Comparison of ENCODE assay signal across 8 mouse cellular contexts in genomic region chr7:44928570-44928969, GRCm38 (mm10). TPM values are rescaled to one million over a fixed set of nuclear protein-coding genes. Genes with fewer than 3 reads are reported as not detected.
DNase-seq lines count a peak whose midpoint lies in the region; ATAC-seq and TF ChIP-seq lines count a peak whose summit lies in the region.

No protein-coding gene starts in this region.

- H3K9ac ChIP-seq in embryonic facial prominence, embryonic 14.5 days (ENCODE audit: low read depth, low read length) = peak overlapping the region; percentile 94
- peak overlapping the region; percentile 89 for H3K9ac ChIP-seq in limb, embryonic 12.5 days (replicated peaks)
- H3K9ac ChIP-seq in neural tube, embryonic 14.5 days (replicated peaks; ENCODE audit: low read depth, low read length) = peak overlapping the region; percentile 90

- ATAC-seq in embryonic facial prominence, embryonic 14.5 days (ENCODE audit: low read depth) = no peak
- ATAC-seq in limb, embryonic 12.5 days (ENCODE audit: insufficient number of reproducible peaks, insufficient read depth, low FRiP score, low TSS enrichment, low read depth) = no peak
- no peak for ATAC-seq in neural tube, embryonic 14.5 days (ENCODE audit: low read depth)

- H3K4me1 ChIP-seq in lung, adult 2 months (ENCODE audit: control insufficient read depth, insufficient read depth, low read length) = peaks cover 2% of the 10 kb centered on the region; the same call in 1 of the 2 replicates
- peaks cover 11% of the 10 kb centered on the region for H3K4me1 ChIP-seq in embryonic facial prominence, embryonic 14.5 days (ENCODE audit: control insufficient read depth, insufficient read depth, low read length)
- peaks cover 20% of the 10 kb centered on the region for H3K4me1 ChIP-seq in limb, embryonic 12.5 days (replicated peaks)
- H3K4me1 ChIP-seq in neural tube, embryonic 14.5 days (ENCODE audit: control insufficient read depth, insufficient read depth, low read length) = peaks cover 17% of the 10 kb centered on the region

- TF ChIP-seq POLR2A in lung, adult 2 months (IDR thresholded peaks at IDR 0.05; ENCODE audit: borderline replicate concordance, extremely low read depth, low read depth, low read length) = no peak

- DNase-seq in lung, adult 2 months = no peak
- no peak for DNase-seq in lung, postnatal 10 days
- DNase-seq in embryonic facial prominence, embryonic 14.5 days (ENCODE audit: low spot score) = no peak
- DNase-seq in left cerebral cortex, adult 11 months (ENCODE audit: low spot score) = no peak
- DNase-seq in MN1 (ENCODE audit: low spot score) = no peak
- DNase-seq in ovary, postnatal 14 days (ENCODE audit: low spot score) = no peak

- peak overlapping the region; percentile 86 for H3K4me3 ChIP-seq in lung, adult 2 months (replicated peaks; ENCODE audit: extremely low read depth, low read depth, low read length)
- peak overlapping the region; percentile 95 for H3K4me3 ChIP-seq in embryonic facial prominence, embryonic 14.5 days (ENCODE audit: low read depth, low read length)
- peak overlapping the region; percentile 82 for H3K4me3 ChIP-seq in limb, embryonic 12.5 days (replicated peaks)
- peak overlapping the region; percentile 80 for H3K4me3 ChIP-seq in neural tube, embryonic 14.5 days (ENCODE audit: low read depth, low read length)

- no peak overlapping the region for H3K27ac ChIP-seq in embryonic facial prominence, embryonic 14.5 days (replicated peaks; ENCODE audit: low read depth, low read length)
- H3K27ac ChIP-seq in limb, embryonic 12.5 days = no peak overlapping the region
- no peak overlapping the region for H3K27ac ChIP-seq in neural tube, embryonic 14.5 days (ENCODE audit: low read depth, low read length)

- TF ChIP-seq CTCF in lung, adult 2 months (IDR thresholded peaks at IDR 0.05; ENCODE audit: insufficient read depth, low read length) = no peak

- peak overlapping the region; percentile 79 for H3K4me2 ChIP-seq in embryonic facial prominence, embryonic 14.5 days (ENCODE audit: low read depth, low read length)
- H3K4me2 ChIP-seq in limb, embryonic 12.5 days = peak overlapping the region; percentile 84
- peak overlapping the region; percentile 67 for H3K4me2 ChIP-seq in neural tube, embryonic 14.5 days (ENCODE audit: low read depth, low read length)

- H3K27me3 ChIP-seq in embryonic facial prominence, embryonic 14.5 days (replicated peaks; ENCODE audit: control insufficient read depth, insufficient read depth, low read length) = no peaks in the 10 kb centered on the region
- no peaks in the 10 kb centered on the region for H3K27me3 ChIP-seq in limb, embryonic 12.5 days
- no peaks in the 10 kb centered on the region for H3K27me3 ChIP-seq in neural tube, embryonic 14.5 days (ENCODE audit: control insufficient read depth, insufficient read depth, low read length)

- 4% methylated on average over 1 of the region's 1 CpGs for WGBS in lung, adult 2 months
- WGBS in embryonic facial prominence, embryonic 14.5 days = 4% methylated on average over 1 of the region's 1 CpGs
- 5% methylated on average over 1 of the region's 1 CpGs for WGBS in limb, embryonic 12.5 days
- 5% methylated on average over 1 of the region's 1 CpGs for WGBS in neural tube, embryonic 14.5 days

- peaks cover 26% of the 10 kb centered on the region for H3K36me3 ChIP-seq in embryonic facial prominence, embryonic 14.5 days (ENCODE audit: control insufficient read depth, insufficient read depth, low read length)
- peaks cover 29% of the 10 kb centered on the region for H3K36me3 ChIP-seq in limb, embryonic 12.5 days
- H3K36me3 ChIP-seq in neural tube, embryonic 14.5 days (ENCODE audit: control insufficient read depth, insufficient read depth, low read length) = peaks cover 5% of the 10 kb centered on the region; the same call in 1 of the 2 replicates

- H3K9me3 ChIP-seq in embryonic facial prominence, embryonic 14.5 days (ENCODE audit: control insufficient read depth, low read length) = no peaks in the 10 kb centered on the region
- H3K9me3 ChIP-seq in limb, embryonic 12.5 days = no peaks in the 10 kb centered on the region
- H3K9me3 ChIP-seq in neural tube, embryonic 14.5 days (ENCODE audit: control insufficient read depth, low read length) = no peaks in the 10 kb centered on the region

RNA-seq across cellular contexts. Expression of gene Ap2a1, which starts 0.7 kb away (rescaled TPM):
- polyA plus RNA-seq in lung, adult 2 months (2012; rRNA removed) = 94.8 and 101 TPM in 2 replicates
- polyA plus RNA-seq in embryonic facial prominence, embryonic 14.5 days (2014; fragmentation: Nextera tagmentation; extraction: Ambion mirVana) = 73.5 and 79.8 TPM in 2 replicates
- polyA plus RNA-seq in limb, embryonic 12.5 days (2016; fragmentation: Nextera tagmentation; extraction: Ambion mirVana) = 74.2 and 77.6 TPM in 2 replicates
- polyA plus RNA-seq in neural tube, embryonic 14.5 days (2014; fragmentation: Nextera tagmentation; extraction: Ambion mirVana) = 120 and 128 TPM in 2 replicates

RNA-seq across cellular contexts. Expression of gene Tsks, which starts 14.4 kb away (rescaled TPM):
- polyA plus RNA-seq in lung, adult 2 months (2012; rRNA removed) = 0.16 TPM in 1 of 2 replicates, not detected in the other
- 0.30 TPM in 1 of 2 replicates, not detected in the other for polyA plus RNA-seq in embryonic facial prominence, embryonic 14.5 days (2014; fragmentation: Nextera tagmentation; extraction: Ambion mirVana)
- 0.11 TPM in 1 of 2 replicates, not detected in the other for polyA plus RNA-seq in limb, embryonic 12.5 days (2016; fragmentation: Nextera tagmentation; extraction: Ambion mirVana)
- polyA plus RNA-seq in neural tube, embryonic 14.5 days (2014; fragmentation: Nextera tagmentation; extraction: Ambion mirVana) = 0.11 and 0.19 TPM in 2 replicates

RNA-seq across cellular contexts. Expression of gene Fuz, which starts 32.7 kb away (rescaled TPM):
- 77.8 and 82.1 TPM in 2 replicates for polyA plus RNA-seq in lung, adult 2 months (2012; rRNA removed)
- polyA plus RNA-seq in embryonic facial prominence, embryonic 14.5 days (2014; fragmentation: Nextera tagmentation; extraction: Ambion mirVana) = 16.9 and 19.7 TPM in 2 replicates
- 21.6 and 24.8 TPM in 2 replicates for polyA plus RNA-seq in limb, embryonic 12.5 days (2016; fragmentation: Nextera tagmentation; extraction: Ambion mirVana)
- 14.5 and 16.0 TPM in 2 replicates for polyA plus RNA-seq in neural tube, embryonic 14.5 days (2014; fragmentation: Nextera tagmentation; extraction: Ambion mirVana)

RNA-seq across cellular contexts. Expression of gene Med25, which starts 36.1 kb away (rescaled TPM):
- 133 and 233 TPM in 2 replicates for polyA plus RNA-seq in lung, adult 2 months (2012; rRNA removed)
- polyA plus RNA-seq in embryonic facial prominence, embryonic 14.5 days (2014; fragmentation: Nextera tagmentation; extraction: Ambion mirVana) = 62.5 and 64.2 TPM in 2 replicates
- 116 and 127 TPM in 2 replicates for polyA plus RNA-seq in limb, embryonic 12.5 days (2016; fragmentation: Nextera tagmentation; extraction: Ambion mirVana)
- polyA plus RNA-seq in neural tube, embryonic 14.5 days (2014; fragmentation: Nextera tagmentation; extraction: Ambion mirVana) = 85.7 and 91.1 TPM in 2 replicates

RNA-seq across cellular contexts. Expression of gene Cpt1c, which starts 46.1 kb away (rescaled TPM):
- polyA plus RNA-seq in lung, adult 2 months (2012; rRNA removed) = 20.7 and 21.0 TPM in 2 replicates
- polyA plus RNA-seq in embryonic facial prominence, embryonic 14.5 days (2014; fragmentation: Nextera tagmentation; extraction: Ambion mirVana) = 22.4 and 31.1 TPM in 2 replicates
- 27.8 and 29.9 TPM in 2 replicates for polyA plus RNA-seq in limb, embryonic 12.5 days (2016; fragmentation: Nextera tagmentation; extraction: Ambion mirVana)
- 54.3 and 60.3 TPM in 2 replicates for polyA plus RNA-seq in neural tube, embryonic 14.5 days (2014; fragmentation: Nextera tagmentation; extraction: Ambion mirVana)
